Mouse (Mus musculus) splenic B cell, adult 2 months (primary cell): ENCODE measurements around the gene Anapc16.

Experiments used
- DNase-seq: peaks from one replicate; pipeline ENCODE4 v3.0.0-alpha.2; 2011; ENCODE audit warnings: low read depth, low spot score
- H3K27me3 ChIP-seq: 2 replicates; pipeline ENCODE4 v1.6.1; 2012; ENCODE audit warnings: mild to moderate bottlenecking, low read length, moderate library complexity, mixed read lengths; ENCODE audit not compliant: control insufficient read depth, poor library complexity, insufficient read depth, severe bottlenecking
- H3K36me3 ChIP-seq: 2 replicates; pipeline ENCODE4 v1.6.1; 2012; ENCODE audit warnings: mild to moderate bottlenecking, low read length, moderate library complexity, mixed read lengths; ENCODE audit not compliant: control insufficient read depth, poor library complexity, insufficient read depth, severe bottlenecking

The Anapc16 gene

DNA sequence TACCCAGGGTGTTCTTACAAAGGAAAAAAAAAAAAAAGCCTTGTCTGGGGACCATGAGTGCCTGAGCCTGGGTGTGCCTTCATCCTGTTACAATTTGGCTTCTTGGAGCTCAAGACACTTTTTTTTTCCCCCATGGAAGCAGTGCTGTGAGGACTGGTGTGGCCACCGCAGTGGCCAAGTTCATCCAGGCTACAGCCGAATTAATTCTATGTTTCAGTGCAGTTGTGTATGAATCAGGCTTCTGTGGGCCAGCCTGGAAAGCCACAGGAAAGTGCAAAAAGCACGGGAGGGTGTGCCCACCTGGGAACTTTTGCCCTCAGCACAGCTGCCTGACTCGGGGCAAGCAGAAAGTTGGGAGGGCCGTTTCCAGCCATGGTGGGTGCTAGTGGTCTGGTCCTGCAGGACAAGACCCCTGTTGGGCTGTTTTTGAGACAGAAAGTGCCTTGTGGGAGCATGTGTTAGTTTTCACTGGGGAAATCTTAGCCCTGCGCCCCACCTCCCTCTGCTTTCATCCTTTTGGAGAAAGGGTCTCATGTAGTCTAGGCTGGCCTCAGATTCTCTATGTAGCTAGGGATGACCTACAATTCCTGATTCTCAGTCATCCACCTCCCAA is 32.4 kb downstream of the Anapc16 start:
- DNase-seq, result no peak
- H3K27me3 ChIP-seq, result no peaks in the 10 kb centered on the region
- no peaks in the 10 kb centered on the region; the same call in 1 of the 2 replicates for H3K36me3 ChIP-seq

DNA sequence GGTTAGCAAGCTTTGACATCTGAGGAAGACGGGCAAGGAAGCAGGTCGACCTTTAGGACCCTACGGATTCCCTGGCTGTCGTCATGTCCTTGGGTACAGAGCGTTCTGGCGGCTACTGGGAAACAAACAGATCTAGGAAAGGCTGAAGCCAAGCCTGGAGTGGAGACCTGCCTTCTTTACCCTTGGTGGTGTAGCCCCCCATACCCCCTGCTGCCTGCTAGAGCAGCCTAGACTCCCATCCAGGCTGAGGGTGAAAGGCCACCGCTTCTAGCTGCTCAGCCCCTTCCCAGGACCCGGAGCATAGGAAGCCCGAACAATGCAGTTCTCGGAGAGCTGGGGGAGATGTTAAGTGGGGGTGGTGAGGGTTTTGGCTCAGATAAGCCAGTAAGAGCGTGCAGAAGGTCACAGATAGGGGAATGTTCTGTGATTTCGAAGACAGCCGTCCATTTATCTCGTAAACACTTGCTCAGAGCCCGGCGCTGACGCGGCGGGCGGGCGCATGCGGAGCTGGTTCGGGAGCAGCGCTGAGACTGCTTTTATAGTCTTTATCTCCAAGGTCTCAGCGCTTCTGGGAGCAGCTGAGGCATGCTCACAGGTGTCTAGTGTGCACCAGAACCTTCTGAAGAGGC is 33.0 kb downstream of the Anapc16 start:
- no peaks in the 10 kb centered on the region; the same call in 1 of the 2 replicates for H3K36me3 ChIP-seq
- peak; percentile 26 for DNase-seq
- no peaks in the 10 kb centered on the region for H3K27me3 ChIP-seq

DNA sequence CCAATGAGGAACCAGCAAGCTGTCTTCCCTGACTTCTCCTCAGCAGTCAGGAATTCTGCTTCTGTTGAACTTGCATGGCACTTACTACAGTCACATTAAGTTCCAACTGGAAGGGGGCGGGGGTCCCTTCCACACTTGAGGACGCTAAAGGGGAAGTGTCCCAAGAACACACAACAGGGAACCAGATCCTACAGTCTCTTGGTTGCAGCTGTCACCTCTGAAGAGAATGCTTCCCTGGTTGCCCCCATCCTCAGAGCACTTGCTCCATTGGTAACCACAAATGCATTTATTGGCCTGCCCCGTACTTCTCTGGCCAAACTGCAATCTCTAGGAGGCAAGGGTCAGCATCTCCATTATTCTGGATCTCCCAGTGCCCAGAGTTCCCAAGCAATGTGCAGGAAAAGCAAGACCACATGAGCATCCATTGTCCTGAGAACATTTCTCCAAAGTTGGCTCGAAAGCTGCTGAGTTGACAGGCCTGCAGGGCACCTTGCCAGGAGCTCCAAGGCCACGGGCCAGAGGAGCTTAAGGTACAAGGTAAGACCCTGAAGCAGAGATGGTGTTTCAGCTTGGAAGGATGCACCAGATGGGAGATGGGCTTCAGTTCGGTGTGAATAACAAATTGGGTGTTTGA is 35.5 kb downstream of the Anapc16 start:
- no peak for DNase-seq
- Histone ChIP-seq H3K27me3 (no peaks in the 10 kb centered on the region), H3K36me3 (no peaks in the 10 kb centered on the region; the same call in 1 of the 2 replicates)

DNA sequence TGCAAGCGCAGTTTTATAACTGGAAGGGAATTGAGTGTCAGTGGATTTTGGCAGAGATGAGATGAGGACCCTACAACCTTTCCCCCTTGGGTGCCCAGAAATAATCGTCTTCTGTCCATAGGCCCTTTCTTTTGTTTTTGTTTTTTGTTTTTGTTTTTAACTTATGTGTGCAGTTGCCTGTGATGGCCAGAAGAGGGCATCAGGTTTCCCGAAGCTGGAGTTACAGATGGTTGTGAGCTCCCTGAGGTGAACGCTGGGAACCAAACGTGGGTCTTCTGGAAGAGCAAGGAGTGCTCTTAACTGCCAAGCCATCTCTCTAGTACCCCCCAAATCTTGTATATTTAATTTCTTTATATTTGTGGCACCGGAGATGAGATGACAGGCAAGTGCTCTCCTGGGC is 36.2 kb downstream of the Anapc16 start:
- Histone ChIP-seq H3K36me3 (no peaks in the 10 kb centered on the region; the same call in 1 of the 2 replicates), H3K27me3 (no peaks in the 10 kb centered on the region)
- no peak for DNase-seq

DNA sequence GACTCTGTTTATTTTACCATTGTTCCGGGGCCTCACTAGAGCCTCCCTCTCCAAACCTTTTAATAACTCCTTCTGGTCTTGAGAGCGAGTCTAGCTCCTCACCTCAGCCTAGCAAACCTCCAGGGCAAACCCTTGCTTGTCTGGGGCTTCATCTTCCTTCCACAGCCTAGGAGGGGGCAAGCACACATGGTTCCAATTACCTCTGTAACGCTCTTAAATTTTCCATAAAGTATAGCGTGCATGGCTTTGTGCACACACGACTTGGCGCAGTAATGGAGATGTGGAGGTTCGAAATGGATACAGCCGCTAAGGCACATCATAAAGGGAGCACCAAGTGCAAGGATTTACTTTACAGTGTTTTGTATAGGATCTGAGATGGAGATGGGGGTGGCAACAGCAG is 37.1 kb downstream of the Anapc16 start:
- H3K27me3 ChIP-seq, result no peaks in the 10 kb centered on the region
- no peak for DNase-seq
- no peaks in the 10 kb centered on the region; the same call in 1 of the 2 replicates for H3K36me3 ChIP-seq

DNA sequence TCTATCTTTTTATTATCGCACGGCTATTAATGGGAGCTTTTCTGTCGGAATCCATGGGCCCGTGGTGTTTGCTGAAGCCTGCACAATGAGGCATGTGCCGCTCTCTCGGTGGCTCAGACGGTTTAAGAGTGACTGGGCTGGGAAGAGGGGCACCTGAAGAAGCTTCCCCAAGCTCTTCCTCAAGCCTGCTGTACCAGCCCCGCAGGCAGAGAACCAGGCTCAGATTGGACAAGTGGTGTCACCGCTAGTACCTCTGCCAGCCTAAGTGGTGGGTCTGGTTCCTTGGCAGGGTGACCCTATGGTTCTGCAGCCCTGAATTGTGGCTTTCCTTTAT is 37.6 kb downstream of the Anapc16 start:
- DNase-seq, result no peak
- H3K36me3 ChIP-seq, result no peaks in the 10 kb centered on the region; the same call in 1 of the 2 replicates
- H3K27me3 ChIP-seq, result no peaks in the 10 kb centered on the region

DNA sequence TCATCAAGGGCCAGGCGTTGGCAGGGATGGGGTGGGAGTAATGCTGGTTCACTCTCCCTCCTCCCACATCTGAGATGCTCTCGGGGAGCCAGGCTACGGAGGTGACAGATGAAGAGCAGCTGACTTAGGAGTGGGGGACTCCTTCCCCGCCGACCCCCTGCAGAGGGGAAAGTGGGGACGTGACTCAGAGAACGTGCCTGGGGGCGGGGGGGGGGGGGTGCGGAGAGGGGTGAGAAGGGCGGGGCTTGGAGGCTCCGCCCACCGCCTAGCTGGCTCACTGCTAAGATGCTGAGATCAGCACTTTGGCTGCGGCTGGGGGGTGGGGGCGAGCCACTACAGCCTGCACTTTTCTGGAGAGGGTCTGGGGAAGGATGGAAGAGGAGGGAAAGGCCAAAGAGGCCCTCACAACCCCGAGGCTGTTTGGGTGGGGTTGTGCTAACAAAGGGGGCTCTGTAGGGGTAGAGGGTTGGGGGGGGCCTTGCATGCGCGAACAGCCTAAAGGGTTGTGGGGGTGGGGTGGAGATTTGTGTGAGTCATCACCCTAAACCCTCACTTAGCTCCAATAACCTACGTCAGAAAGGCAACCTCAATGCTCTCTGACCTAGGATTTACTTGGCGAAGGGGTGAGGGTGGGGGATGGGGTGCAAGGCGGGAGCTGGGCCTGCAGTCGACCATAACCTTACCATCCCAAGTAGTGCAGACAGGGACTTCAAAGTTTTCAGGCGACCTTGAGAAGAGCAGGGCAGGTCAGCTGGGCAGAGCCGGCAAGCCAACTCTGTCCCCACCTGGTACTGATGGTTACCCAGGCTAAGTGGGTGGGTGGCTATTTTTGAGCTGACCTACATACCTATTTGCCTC is 38.2 kb downstream of the Anapc16 start:
- H3K36me3 ChIP-seq, result no peaks in the 10 kb centered on the region; the same call in 1 of the 2 replicates
- DNase-seq, result no peak

DNA sequence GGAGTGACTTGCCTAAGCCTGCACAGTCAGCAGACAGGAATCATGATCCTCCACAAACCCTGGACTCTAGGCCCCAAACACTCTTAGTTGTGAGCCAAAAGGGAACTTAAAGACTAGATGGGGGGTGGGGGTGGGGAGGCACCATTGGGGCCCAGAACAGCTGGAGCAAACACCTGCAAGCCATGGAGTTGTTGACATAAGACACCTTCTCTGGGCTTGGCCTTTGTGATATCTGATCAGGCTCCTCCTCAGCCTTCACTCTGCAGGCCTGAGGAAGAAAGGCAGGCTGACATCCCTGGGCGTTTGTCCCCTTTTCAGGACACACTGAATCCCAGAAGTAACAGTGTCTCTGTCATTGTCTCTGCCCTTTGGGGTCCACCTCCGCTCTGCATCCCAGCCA is 39.3 kb downstream of the Anapc16 start:
- no peak for DNase-seq
- Histone ChIP-seq H3K27me3 (no peaks in the 10 kb centered on the region), H3K36me3 (no peaks in the 10 kb centered on the region; the same call in 1 of the 2 replicates)

More for the DNA sequence above, 38.2 kb downstream of the Anapc16 start:
- H3K27me3 ChIP-seq, result no peaks in the 10 kb centered on the region

DNA sequence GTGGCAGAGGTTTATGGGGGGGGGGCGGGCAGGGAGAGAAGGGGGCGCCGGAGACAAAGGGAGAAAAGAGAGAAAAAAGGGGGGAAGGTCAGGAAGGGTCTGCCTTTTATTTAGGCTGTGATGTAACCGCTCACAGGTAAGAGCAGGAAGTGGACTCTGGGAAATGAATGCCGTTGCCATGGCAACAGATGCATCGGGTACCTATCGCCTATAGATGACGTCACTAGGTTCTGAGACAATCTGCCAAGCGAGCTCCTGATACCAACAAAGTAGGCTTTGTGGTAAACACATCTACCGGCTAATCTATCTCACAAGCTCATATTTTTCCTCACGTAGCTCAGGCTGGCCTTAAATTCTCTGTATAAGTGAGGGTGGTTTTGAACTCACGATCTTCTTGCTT is 43.4 kb downstream of the Anapc16 start:
- H3K27me3 ChIP-seq, result no peaks in the 10 kb centered on the region
- no peak for DNase-seq
- no peaks in the 10 kb centered on the region for H3K36me3 ChIP-seq

DNA sequence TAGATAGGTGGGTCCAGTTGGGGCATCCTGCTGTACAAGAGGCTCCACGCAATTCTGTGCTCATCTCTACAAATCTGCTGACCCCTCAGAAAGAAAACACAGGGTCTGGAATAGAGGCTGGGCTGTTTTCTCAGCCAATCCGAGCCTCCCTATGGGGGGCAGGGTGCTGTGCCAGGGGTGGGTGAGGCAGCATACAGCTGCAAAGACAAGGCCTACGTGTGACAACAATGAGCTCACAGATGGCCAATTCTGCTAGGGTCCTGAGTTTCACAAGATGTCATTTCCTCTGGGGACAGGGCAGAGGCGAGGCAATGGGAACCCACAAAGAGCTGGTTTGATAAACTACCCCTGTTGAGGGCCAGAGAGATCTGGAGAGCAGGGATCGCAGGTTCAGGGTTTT is 44.5 kb downstream of the Anapc16 start:
- no peak for DNase-seq
- H3K36me3 ChIP-seq, result no peaks in the 10 kb centered on the region
- no peaks in the 10 kb centered on the region for H3K27me3 ChIP-seq

DNA sequence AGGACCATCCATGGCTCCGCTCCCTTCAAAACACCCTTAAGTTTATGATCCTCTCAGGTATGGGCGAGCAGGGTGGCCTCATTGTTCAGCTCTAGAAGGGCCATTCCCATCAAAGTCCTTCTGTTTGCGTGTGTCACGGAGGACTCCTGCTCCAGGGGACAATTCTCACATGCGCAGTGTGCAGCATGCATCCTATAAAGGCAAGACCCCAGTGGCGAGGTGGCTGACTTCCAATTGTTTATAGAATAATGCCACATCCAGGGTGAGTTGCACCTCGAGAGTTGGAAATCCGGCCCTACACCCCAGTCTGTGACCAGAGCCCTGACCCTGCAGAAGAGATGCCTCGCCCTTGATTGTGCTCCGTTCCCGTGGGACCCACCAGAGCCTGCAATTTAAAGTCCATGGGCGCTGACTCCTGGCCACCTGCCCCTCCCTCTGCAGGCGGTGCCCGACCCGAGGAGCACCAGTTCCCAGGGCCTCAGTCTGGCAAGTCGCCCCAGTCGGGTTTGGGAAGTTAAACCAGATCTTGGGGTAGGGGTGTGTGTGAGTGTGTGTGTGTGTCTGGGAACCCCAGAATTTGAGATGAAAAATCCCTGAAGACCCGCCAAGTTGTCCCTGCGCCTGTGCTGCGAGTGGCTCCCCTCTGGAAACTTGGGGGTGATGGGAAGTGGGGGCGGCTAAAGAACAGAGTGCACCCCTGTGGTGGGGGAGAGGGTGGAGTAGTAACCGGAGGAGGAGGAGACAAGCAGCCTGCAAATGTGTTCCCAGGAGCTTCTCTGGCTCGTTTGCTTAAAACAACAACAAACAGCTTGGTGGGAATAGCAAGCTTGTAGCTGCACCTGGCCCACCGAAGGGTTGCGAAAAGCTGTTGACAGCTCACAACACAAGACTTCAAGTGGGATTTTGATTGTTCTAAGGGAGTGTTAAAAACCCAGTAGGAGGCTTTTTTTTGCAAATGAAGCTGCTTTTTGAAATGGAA is 45.5 kb downstream of the Anapc16 start:
- no peaks in the 10 kb centered on the region for H3K27me3 ChIP-seq
- H3K36me3 ChIP-seq, result no peaks in the 10 kb centered on the region
- DNase-seq, result no peak

DNA sequence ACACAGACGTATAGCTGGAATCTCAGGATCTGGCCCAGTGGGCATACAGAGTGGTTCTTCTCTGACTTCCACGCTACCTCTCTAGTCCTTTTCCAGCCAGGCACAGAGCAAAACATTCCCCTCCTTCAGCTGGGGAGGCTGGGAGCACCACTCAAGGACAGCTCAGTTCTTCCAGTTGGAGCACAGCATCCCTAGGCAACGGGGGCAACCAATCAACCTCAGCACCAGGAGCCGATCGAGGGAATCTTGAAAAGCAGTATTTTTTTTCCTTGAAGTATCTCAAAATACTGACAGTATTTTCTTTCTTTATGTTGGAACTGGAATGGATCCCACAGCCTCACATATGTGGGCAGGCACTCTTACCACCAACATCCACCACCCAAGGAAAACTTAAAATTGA is 46.3 kb downstream of the Anapc16 start:
- no peak for DNase-seq
- H3K27me3 ChIP-seq, result no peaks in the 10 kb centered on the region
- no peaks in the 10 kb centered on the region for H3K36me3 ChIP-seq

DNA sequence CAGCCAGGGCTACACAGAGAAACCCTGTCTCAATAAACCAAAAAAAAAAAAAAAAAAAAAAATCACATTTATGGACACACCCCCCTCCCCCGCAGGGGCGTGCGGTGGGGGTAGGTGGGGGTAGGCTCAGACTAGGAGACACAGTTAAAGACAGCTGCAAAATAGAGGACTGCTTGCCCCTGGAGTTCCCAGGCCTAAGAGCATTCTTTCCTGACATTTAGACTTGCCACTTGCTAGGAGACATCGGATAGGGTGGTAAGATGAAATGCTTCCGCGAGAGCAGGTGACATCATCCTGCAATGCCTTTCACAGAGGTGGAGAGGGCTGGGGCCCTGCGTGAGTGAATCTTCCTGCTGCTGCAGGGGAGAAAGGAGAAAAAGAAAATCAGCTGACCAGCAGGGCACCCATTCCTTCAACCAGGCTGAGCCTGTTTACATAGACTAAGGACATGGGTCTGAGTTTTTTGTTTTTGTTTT is 49.3 kb downstream of the Anapc16 start:
- Histone ChIP-seq H3K36me3 (peaks cover 3% of the 10 kb centered on the region; the same call in 1 of the 2 replicates), H3K27me3 (no peaks in the 10 kb centered on the region)
- DNase-seq, result no peak
